Mouse (Mus musculus) left cerebral cortex, postnatal 36 days (tissue): Measurements from ENCODE around the gene Atrnl1. TPM values are rescaled to one million over a fixed set of nuclear protein-coding genes. Genes with fewer than 3 reads are reported as not detected.

ENCODE experiments used
- DNase-seq, 2 experiments: peaks; one replicate each; pipeline ENCODE4 v3.0.0; 2021 to 2022; ENCODE audit warnings: low spot score in 2 of 2, mixed read lengths in 1 of 2
- intact Hi-C: fragments of 180-260 bp; cut with DNase I; formaldehyde crosslinking; loops from one replicate; pipeline ENCODE4 v1.15.1; 2025
- total RNA-seq, 2 experiments: library from RNA; stranded (reverse); gene quantifications; 2 replicates each; pipeline ENCODE4 v1.2.3; 2021

Atrnl1 gene
- total RNA-seq, 2 experiments from 2014 or later: 102 to 104 TPM

DNA sequence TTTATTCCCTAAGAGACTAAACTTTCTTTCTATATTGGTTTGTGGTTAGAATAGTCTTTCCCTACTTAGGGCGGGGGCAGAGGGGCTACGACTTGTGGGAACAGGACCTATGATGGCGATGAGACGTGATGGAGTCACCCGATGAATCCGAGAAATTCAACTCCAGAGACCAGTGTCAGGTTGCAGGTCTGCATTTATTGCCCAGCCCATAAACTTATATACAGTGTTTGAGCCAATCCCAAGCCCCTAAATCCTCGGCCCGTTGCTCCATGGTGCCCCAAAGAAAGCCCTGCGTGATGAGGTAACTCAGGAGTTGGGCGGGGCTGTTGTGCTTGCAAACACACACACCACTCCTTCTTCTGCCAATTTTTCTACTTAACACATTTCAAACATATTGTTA, 4.5 kb upstream of the Atrnl1 start:
- intact Hi-C loops: no loop called here
- no peak for DNase-seq

DNA sequence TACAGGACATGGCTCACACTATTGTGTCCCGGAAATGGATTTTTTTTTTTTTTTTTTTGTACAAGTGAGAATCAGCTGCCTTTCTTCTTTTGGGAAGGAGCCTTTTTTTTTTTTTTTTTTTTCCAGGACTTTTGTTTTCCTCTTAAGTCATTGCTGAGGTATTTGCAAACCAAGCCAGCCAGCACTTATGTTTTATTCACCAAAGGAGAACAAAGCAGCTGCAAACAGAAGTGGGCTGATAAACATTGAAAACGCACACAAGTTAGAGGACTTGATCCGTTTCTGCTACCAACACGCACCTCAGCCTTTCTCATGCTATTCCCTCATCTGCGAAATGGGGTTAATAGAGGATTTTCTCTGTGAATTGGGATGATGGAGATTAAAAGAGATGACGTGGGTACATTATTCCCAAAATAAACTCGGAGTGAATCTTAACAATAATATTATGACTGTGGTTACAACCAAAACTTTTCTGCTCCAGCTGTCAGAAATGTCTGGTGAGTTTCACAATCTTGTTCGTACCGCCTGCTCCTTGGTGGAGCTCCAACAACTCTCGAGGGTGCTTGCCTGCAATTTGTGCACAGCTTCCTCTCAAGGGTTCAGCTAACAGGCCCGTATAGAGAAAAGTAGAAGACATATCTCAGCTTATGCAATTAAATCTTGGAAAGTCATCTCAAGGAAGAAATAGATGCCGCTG, 1.3 kb upstream of the Atrnl1 start:
- intact Hi-C loops: loop anchor here (5.0 kb wide), 2 partner anchors 62 to 122 kb away; no protein-coding TSS in a partner anchor

DNA sequence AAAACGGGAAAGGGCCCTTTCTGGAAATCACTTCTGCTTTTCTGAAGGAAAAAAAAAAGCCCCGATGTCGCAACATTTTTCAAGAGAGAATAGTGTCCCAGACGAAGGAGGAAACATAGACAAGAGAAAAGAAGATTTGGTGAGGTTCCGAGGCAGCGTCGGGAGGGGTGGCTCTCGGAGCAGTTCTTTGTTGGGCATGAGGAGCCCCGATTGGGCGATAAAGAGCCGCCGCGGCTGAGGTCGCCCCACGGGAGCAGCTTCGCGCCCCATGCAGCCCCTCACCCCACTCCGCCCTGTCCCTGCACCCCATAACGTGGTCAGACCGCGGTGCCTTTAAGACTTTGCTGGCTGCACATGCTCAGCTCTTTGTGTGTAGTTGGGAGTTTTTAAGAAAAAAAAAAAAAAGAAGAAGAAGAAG, 767 bp upstream of the Atrnl1 start:
- intact Hi-C loops: loop anchor here (5.0 kb wide), 2 partner anchors 63 to 123 kb away; no protein-coding TSS in a partner anchor
- no peak for DNase-seq

More for the DNA sequence above, 1.3 kb upstream of the Atrnl1 start:
- peak in 1 of 2 experiments; percentile 16 for DNase-seq

DNA sequence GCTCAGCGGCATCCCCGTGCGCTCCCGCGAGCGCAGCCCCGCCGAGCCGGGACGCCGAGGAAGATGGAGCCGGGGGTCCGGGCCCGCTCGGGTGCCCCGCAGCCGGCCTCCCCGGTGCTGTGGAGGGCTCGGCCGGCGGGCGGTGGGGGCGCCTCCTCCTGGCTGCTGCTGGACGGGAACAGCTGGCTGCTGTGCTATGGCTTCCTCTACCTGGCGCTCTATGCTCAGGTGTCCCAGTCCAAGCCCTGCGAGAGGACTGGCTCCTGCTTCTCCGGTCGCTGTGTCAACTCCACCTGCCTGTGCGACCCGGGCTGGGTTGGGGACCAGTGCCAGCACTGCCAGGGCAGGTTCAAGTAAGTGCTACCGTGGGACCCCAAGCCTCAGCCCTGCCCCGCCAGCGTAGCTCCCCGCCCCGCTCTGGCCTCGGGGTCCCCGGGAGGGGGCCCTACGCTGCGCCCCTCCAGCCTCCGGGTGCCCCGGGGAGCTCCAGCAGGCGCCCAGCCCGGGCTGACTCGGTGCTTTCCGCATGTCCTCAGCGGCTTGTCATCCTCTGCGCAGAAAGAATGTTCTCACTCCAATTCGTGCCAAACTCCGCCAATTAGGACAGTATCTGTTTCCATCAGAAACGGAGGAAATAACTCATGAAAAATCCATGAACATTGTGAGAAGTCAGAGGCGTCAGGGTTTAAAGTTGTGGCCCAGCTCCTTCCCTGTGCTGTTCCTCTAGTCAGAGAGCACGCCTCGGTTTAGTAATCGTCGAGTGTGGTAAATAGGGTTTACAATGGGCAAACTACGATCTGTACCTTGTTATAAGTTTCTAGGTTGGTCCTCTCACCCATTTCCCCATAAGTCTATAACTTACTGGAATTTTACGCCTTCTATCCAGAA, 701 bp downstream of the Atrnl1 start:
- intact Hi-C loops: loop anchor here (5.0 kb wide), 2 partner anchors 64 to 124 kb away; no protein-coding TSS in a partner anchor
- DNase-seq: peak; percentile 42 to 45

DNA sequence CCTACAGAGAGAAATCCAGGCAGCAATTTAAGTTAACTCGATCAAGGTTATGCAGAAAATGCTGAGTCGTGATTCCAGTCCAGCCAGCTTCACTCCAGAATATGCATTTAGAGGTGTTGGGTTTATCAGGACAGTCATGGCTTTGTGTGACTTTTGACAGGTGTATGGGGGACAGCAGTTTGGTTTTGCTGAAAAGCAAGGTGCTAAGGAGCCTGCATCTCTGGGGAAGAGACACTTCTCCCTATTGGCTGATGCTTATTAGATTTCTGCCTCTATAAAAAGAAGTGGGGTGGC, 1.3 kb downstream of the Atrnl1 start:
- no peak for DNase-seq
- intact Hi-C loops: loop anchor here (5.0 kb wide), 2 partner anchors 65 to 125 kb away; no protein-coding TSS in a partner anchor

DNA sequence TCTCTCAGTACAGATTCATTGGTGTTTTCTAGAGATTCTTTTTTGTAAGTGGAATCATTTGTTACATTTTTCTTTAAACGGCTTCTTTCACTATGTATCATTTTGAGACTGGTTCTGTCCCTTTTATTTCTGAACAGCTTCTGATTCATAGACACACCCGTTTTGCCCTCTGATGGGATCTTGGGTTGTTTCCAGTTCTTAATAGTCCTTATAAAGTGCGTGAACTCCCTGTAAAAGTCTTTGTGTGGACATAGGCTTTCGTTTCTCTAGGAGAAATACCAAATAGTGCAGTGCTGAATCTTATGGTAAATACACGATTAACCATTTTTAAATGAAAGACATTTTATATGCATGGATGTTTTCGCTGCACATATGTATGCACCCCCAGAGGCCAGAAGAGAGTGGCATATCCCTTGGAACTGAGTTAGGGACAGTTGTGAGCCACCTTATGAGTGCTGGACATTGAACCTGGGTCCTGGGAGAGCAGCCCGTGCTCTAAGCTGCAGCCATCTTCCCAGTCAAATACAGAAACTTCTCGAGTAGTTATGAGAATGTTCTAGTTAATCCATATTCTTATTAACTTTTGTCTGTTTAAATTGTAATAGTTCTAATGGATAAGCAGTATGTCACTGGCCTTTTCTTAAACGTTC, 5.3 kb downstream of the Atrnl1 start:
- no peak for DNase-seq
- intact Hi-C loops: no loop called here

DNA sequence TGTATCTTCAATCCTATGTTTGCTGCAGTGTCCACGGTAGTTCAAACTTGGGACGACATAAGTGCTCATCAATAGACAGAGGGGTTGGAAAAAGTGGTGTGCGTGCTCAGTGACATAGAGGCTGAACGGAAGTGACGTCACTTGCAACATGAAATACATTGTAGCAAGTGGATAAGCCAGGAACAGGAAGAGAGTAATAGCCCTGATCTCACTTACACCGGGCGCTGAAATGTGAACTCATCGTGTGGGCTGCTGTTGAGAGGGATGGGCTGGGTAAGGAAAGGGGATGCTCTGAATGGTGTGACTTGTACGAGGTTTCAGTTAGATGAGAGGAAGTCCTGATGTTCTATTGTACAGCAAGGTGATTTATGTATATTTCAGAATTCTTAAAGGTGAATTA, 8.3 kb downstream of the Atrnl1 start:
- DNase-seq: no peak
- intact Hi-C loops: no loop called here

DNA sequence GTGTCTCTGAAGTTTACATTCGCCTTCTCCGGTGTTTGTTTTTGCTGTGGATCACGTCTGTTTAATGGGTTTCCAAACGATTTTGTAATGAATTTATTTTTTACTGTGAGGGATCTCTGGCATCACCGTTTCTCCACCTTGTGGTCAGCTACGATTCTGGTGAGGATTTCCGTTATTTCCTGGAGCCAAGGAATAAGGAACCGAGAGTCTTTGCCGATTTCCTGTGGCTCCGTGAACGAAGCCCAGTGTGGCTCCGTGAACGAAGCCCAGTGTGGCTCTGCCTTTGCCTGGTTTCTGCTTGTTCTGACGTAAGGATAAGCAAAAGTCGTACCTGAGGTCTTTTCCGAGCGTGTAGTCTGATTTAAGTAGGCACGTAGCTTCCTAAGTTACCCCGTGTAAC, 11.0 kb downstream of the Atrnl1 start:
- DNase-seq: no peak
- intact Hi-C loops: no loop called here

DNA sequence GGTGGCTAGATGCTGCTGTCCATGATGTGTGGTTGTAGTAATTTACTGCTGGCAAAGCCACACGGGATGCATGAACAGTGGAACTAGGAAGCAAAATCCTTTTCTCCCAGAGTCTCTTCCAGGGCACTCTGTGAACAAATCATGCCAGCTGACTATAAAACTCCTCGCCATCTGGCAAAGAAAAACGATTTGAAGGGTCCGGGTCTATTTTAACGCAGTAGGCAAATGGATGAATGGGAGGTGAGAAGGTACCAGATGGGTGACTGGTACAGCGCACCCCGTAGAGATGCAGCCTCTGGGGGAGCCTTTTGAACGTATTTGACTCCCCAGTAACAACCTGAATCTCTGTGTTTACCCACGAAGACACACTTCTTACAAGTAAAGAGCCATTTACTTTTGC, 14.9 kb downstream of the Atrnl1 start:
- DNase-seq: peak; percentile 30
- intact Hi-C loops: no loop called here

DNA sequence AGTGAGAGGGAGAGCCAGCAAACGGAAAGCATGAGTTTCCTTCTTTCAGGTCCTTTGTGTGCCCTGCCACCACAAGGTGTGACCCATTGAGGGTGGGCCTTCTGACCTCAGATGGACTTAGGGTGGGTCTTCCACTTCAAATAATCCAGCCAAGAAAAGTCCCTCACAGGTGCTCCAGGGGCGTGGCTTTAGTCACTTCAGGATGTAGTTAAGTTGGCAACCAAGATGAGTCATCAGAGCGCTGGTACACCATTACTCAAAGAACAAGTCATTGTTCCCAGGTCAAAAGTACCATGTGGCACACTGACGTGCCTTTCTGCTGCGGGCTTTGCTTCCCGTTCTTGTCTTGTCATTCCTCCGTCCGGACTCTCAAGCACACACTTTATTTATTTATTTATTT, 16.4 kb downstream of the Atrnl1 start:
- no peak for DNase-seq
- intact Hi-C loops: no loop called here

DNA sequence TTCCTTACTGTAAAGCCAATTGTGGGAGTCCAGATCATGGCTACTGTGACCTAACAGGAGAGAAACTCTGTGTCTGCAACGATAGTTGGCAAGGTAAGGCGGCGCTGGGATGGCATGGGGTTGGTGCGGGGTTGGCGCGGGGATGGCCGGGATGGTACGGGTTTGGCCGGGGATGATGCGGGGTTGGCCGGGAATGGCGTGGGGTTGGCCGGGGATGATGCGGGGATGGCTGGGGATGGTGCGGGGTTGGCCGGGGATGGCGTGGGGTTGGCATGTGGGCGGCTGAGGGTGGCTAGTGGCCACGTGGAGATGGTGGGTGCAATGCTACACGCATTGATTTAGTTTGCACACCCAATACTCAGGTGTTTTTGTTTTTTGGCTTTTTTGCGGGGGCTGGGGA, 31.7 kb downstream of the Atrnl1 start:
- DNase-seq: no peak
- intact Hi-C loops: loop anchor here (2.0 to 10.0 kb wide), 4 partner anchors 158 to 578 kb away; no protein-coding TSS in a partner anchor

DNA sequence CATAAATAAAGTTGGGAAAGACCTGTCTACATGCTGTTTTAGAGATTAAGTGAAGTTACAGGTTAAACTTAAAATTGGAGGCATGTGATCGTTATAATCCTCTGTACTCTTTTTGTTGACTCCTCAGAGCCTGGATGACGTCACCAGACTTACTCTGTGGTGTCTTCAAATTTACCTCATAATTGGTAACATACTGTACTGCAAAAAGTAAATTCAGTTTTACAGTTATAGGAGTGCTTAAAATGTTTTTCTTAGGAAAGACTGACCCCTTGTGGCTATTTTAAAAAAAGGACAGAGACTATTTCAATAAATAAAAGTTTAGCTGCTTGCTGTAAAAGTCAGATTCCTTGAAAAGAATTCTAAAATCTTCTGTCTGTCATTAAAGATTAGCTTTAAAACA, 32.1 kb downstream of the Atrnl1 start:
- intact Hi-C loops: loop anchor here (2.0 to 10.0 kb wide), 4 partner anchors 158 to 578 kb away; no protein-coding TSS in a partner anchor
- DNase-seq: no peak

DNA sequence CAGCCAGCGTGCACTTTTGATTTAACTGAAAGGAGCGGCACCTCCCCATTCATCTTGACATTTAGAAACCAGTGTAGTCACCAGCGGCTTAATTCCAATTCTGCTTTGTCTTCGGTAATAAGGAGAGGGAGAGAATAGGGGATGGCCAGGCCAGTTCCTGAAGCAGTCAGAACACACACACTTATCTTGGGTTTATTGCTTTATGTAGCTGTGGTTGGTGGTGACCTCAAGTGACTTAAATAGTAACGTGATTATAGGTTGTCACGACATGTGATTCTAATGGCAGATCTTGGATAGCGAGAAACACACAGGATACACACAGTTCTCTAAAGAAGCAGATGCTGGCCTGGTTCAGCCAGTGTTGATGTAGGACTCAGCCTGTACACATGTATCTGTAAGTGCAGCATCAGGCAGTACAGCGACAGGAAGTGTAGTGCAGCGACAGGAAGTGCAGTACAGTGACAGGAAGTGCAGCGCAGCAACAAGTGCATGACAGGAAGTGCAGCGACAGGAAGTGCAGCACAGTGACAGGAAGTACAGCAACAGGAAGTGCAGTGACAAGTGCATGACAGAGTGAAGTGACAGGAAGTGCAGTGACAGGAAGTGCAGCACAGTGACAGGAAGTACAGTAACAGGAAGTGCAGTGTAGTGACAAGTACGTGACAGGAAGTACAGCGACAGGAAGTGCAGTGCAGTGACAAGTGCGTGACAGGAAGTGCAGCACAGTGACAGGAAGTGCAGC, 37.5 kb downstream of the Atrnl1 start:
- DNase-seq: no peak
- intact Hi-C loops: loop anchor here (10.0 kb wide), 3 partner anchors 164 to 584 kb away; no protein-coding TSS in a partner anchor

DNA sequence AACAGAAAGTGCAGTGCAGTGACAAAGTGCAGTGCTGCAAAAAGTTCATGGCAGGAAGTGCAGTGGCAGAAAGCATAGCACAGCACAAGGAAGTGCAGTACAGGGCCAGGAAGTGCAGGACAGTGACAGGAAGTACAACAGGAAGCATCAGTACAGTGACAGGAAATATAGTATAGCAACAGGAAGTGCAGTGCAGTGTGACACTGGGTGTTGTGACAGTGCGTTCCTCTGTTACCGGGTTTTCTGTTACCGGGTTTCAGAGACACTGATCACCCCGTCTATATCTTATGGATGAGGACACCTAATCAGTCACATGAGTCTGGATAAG, 38.1 kb downstream of the Atrnl1 start:
- intact Hi-C loops: loop anchor here (10.0 kb wide), 3 partner anchors 164 to 584 kb away; no protein-coding TSS in a partner anchor

DNA sequence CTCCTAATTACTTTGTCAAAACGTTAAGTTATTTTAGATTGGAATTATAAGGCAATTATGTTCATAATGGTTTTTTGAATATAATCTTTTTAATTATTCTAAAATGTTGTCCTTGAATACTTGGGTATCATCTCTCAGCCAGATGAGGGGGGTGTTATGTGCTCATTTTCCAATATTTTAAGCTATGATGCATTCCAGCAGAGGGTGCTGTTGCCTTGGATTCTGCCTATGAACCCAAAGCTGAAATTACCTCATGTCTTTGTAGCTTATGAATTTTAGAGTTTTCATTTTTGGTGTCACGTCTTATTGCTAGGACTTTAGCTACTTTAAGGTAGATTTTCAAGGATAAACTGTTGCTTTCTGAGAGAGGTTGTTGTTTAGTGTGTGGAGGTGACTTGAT, 44.2 kb downstream of the Atrnl1 start:
- intact Hi-C loops: loop anchor here (2.0 to 5.0 kb wide), 3 partner anchors 814 to 972 kb away; no protein-coding TSS in a partner anchor
- DNase-seq: peak in 1 of 2 experiments; percentile 38

More for the DNA sequence above, 38.1 kb downstream of the Atrnl1 start:
- DNase-seq: no peak

DNA sequence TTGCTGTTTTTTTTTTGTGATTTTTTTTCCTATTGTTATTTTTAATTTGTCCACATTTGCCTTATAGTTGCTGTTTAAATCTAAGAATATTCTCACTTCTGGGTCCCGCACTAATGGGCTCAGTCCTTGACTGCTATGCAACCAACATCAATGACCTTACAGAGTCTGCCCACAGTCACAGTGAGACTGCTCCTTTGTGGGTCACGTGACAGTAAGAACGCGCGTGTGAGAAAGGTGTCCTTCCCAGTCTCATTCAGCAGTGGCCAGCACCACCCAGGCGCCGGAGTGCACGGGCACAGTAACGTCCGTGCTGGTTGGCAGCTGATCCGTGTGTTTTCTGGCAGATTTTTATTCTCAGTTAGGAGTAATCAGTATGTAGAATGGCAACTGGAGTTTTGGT, 44.7 kb downstream of the Atrnl1 start:
- intact Hi-C loops: loop anchor here (2.0 to 5.0 kb wide), 3 partner anchors 813 to 971 kb away; no protein-coding TSS in a partner anchor
- no peak for DNase-seq

DNA sequence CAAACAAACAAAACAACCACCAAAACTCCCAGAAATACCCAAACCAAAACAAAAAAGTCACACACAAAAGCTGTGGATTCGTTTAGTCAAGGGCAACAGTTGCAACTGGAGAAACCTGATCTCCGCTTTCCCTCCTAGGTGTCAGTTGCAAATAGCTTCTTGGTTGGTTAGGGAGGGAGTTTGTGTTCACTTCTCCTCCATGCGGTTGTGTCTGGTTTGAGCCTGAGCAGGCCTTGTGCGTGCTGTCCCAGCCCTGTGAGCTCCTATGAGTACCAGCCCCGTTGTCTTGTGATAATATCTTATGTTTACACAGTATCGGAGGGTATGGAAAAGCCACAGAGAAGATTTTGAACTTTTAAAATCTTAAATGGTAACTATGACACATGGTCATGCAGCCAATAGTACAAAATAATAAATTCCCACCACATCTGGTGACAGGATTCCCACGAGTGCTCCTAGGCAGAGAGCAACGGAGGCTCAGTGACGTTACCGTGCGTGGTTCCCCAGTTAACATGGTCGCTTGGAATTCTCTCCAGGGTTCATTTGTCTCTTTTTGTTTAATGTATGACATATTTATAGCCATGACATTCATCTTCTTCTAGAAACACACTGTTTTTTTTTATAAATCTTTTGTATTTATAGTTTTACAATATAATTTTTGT, 46.7 kb downstream of the Atrnl1 start:
- intact Hi-C loops: loop anchor here (5.0 kb wide), 1 partner anchor 900 kb away; no protein-coding TSS in a partner anchor
- DNase-seq: no peak
